Mouse (Mus musculus) adrenal gland, adult 2 months (tissue): ENCODE measurements at regions not wholly inside any gene's neighbourhood (a gene's known extent, or its start where the extent isn't known, plus 50 kb on each side); places are given as distances from the start of the nearest gene placed in this dataset.

Experiments
- DNase-seq: peaks from one replicate; pipeline ENCODE4 v3.0.0; 2021

GRCm38 (mm10) chr2:19049877-19050731 is 52.0 kb downstream of the 4930426L09Rik start:
- no peak for DNase-seq

- no peak for DNase-seq
These were observed 57.4 kb downstream of the 4930426L09Rik start for GRCm38 (mm10) chr2:19055500-19055899.

DNA sequence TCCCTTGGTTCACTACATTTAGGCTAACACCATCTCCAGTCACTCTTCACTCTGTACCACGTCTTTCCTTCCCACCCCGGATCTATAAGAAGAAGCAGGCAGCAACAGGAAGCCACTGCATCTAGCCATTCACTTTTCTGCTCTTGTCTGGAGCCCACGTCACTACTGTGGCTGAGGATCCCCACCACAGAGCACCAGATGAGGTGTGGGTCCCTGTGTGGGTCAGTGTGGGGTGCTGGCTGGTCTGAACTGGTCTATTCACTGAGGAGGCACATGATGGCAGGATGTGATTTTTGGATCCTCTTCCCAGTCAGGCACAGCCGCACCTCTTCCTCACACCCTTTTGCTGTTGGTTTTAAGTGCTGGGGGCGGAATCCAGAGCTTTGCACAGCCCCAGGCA is 59.7 kb downstream of the 4930426L09Rik start:
- no peak for DNase-seq

DNA sequence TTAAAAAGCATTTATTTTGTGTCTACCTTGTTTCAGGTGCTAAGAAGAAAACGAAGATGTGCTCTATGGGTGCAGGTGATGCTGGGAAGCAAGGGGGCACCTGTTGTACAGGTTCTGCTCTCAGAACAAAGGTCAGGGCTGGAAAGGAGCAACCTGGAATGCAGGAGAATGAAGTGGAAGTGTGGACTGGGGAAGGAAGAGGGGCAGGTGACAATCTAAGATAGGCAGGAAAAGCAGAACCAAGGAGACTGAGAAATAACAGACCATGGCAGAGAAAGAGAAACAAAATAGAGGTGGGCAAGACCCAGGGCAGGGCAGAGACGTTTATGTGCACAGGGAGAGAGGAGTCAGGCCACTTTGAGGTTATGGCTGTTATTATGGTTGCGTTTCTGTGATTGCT is 60.6 kb downstream of the 4930426L09Rik start:
- DNase-seq = no peak

DNA sequence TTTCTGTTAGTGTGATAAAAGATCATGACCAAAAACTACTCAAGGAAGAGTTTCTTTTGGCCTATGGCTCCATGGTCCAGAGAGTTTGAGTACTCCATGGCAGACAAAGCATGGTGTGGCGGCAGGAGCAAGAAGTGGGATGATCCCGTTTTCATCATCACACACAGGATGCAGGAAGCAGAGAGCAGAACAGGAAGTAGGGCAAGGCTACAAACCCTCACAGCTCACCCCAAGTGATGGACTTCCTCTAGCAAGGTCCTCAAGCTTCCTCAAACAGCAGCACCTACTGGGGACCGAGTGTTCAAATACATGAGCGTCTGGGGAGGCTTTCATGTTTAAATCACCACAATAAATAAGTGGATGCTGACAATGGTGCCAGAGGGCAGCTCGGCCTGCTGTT is 61.1 kb downstream of the 4930426L09Rik start:
- no peak for DNase-seq

- DNase-seq = peak; percentile 51
These were observed 62.2 kb downstream of the 4930426L09Rik start for GRCm38 (mm10) chr2:19060218-19060915.

GRCm38 (mm10) chr2:19064560-19065362 is 66.6 kb downstream of the 4930426L09Rik start:
- peak; percentile 65 for DNase-seq

GRCm38 (mm10) chr2:19065511-19065910 is 67.4 kb downstream of the 4930426L09Rik start:
- no peak for DNase-seq

GRCm38 (mm10) chr2:19068161-19068560 is 70.0 kb downstream of the 4930426L09Rik start:
- DNase-seq = no peak

GRCm38 (mm10) chr2:19083816-19084215 is 85.7 kb downstream of the 4930426L09Rik start:
- no peak for DNase-seq

GRCm38 (mm10) chr2:19085105-19085504 is 87.0 kb downstream of the 4930426L09Rik start:
- DNase-seq = no peak

GRCm38 (mm10) chr2:19086167-19086566 is 88.0 kb downstream of the 4930426L09Rik start:
- no peak for DNase-seq

DNA sequence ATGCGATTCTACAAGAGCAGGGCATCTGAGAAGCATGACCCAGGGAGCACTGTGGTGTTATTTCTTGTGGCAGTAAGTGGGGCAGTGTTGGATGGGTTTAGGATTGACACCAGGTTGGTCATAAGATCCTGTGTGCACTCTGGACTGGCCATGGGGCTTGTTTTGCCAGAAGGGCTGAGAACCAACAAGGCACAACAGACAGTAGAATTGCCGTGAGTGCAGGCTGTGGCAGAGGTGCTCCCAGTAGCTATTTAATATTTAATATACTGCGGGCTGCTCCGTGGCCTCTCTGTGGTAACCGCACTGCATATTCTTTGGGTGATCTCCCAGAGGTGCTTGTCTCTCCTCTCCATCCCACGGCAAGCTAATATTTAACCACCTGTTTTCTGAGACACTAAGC is 88.5 kb downstream of the 4930426L09Rik start:
- no peak for DNase-seq

GRCm38 (mm10) chr2:19099384-19099783 is 99.7 kb upstream of the Armc3 start:
- no peak for DNase-seq

- DNase-seq = no peak
These were observed 90.3 kb upstream of the Armc3 start for GRCm38 (mm10) chr2:19108753-19109152.

GRCm38 (mm10) chr2:19119871-19120270 is 79.2 kb upstream of the Armc3 start:
- no peak for DNase-seq

GRCm38 (mm10) chr2:19132864-19133263 is 66.2 kb upstream of the Armc3 start:
- DNase-seq = no peak

DNA sequence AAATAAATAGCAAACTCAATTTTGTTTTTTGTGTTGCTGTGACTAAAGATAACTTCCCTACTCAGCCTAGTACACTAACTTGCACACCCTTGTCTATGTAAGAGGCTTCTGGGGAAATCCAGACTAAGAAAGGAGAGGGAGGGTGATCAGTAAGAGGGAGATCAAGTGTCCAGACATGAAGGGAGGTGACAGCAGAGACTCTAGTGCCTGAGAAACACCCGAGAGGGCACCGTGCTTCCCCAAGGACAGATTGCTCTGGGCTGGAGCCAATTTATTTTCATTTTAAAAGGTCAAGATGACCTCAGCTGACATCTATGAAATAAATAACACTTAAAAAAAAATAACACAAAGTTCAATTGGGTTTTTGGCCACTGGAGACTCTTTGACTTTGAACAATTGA is 56.5 kb upstream of the Armc3 start:
- DNase-seq = peak; percentile 85

- DNase-seq = no peak
These were observed 53.7 kb upstream of the Armc3 start for GRCm38 (mm10) chr2:19145412-19145811.

GRCm38 (mm10) chr2:19145881-19146280 is 53.2 kb upstream of the Armc3 start:
- DNase-seq = peak; percentile 60

DNA sequence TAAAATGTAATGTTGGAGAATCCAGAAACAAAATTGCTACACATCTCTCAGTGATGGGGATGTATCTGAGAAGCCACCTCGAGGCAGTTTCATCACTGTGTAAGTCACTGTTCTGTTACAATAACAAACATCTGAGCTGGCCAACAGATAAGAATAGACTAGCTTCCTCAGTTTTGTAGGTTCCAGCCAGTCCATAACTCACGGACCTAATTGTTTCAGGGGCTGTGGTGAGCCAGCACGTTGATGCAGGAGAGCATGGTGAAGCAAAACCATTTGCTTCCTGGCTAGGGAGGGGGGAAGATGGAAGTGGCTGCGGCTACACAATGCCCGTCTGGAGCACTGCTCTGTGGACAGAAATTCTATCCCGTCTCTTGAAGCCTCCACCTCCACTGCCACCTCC is 52.8 kb upstream of the Armc3 start:
- DNase-seq = no peak

DNA sequence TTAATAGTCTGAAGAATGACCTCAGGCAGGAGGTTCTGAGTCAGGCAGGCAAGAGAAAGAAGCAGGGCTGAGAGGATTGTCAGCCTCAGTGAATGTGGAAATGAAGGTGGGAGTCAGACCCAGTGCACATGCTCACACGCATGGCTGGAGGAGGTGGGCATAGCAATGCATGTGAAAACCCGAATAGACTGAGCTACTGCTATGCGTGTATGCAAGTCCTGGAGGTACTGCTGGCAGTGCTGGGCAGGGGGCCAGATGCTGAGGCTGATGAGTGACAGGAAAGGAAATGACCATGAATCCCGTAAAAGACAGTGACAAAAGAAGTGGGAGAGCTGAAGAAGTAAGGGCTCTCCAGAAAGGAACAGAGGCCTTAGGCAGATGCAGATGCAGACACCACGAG is 50.3 kb upstream of the Armc3 start:
- peak; percentile 59 for DNase-seq
